Mouse (Mus musculus) colon, adult 2 months (tissue): ENCODE data around the gene 6030408B16Rik. TPM values are rescaled to one million over a fixed set of nuclear protein-coding genes. Genes with fewer than 3 reads are reported as not detected.

Experiments used
- polyA plus RNA-seq: library from polyadenylated mRNA; depleted of rRNA; stranded (reverse); fragments of >200 nt; gene quantifications from 2 replicates; pipeline ENCODE4 v1.2.3, GENCODE M21; 2012; rRNA removed

Gene 6030408B16Rik
- 0.28 and 0.51 TPM in 2 replicates for polyA plus RNA-seq

DNA sequence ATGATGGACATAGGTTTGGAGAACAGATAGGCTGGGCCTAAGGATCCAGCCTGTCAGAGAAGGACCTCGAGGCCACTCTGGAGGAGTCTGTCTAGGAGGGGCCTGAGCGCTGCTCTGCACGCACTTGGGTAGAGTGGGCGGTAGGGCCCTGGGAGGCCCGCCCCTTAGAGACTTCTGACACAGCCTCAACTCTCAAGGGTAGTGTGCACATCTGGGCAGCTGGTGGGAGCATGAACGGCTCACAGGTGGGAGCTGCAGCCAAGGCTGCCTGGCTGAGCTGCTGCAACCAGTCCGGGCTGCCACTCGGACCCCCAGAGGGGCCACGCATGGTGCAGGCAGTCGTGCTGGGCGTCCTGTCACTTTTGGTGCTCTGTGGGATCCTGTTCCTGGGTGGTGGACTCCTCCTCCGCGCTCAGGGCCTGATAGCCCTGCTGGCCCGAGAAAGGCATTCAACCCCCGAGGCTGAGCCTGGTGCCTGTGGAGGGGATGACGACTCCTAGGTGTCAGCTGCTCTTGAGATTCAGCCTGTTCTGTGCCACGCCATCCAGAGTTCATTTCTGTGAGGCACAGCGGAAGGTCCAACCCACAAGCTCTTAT is at the start of gene 6030408B16Rik:
TSS of gene 6030408B16Rik (plus strand) at position 188 of the 597 bp plus-strand sequence.

GRCm38 (mm10) chr15:101253886-101254795 is 38.9 kb upstream of the 6030408B16Rik start, which contains the start of gene Nr4a1:
Gene Nr4a1 (plus strand): TSS chr15:101254269.

GRCm38 (mm10) chr15:101283911-101284750 is 8.9 kb upstream of the 6030408B16Rik start, which contains the start of gene Atg101:
Gene Atg101 (plus strand): TSS chr15:101284272.

Other genes with a start within 250 kb of the 6030408B16Rik start
- gene Gm47841, start 245.8 kb upstream of the 6030408B16Rik start, polyA plus RNA-seq, result 0.17 and 0.21 TPM in 2 replicates
- 6.1 and 6.3 TPM in 2 replicates for gene Fignl2, start 214.6 kb upstream of the 6030408B16Rik start, polyA plus RNA-seq
- not detected in 2 replicates for gene Ankrd33, start 177.5 kb upstream of the 6030408B16Rik start, polyA plus RNA-seq
- 44.8 and 47.9 TPM in 2 replicates for gene Acvrl1, start 164.7 kb upstream of the 6030408B16Rik start, polyA plus RNA-seq
- 65.2 and 84.6 TPM in 2 replicates for gene Acvr1b, start 119.1 kb upstream of the 6030408B16Rik start, polyA plus RNA-seq
- 11.3 and 14.6 TPM in 2 replicates for gene Grasp, start 69.0 kb upstream of the 6030408B16Rik start, polyA plus RNA-seq
- 17.2 and 17.8 TPM in 2 replicates for gene Nr4a1, start 38.9 kb upstream of the 6030408B16Rik start, polyA plus RNA-seq
- gene Atg101, start 8.9 kb upstream of the 6030408B16Rik start, polyA plus RNA-seq, result 58.0 and 64.1 TPM in 2 replicates
- gene Krt80, start 77.0 kb downstream of the 6030408B16Rik start, polyA plus RNA-seq, result 2.5 and 2.9 TPM in 2 replicates
- gene Krt7, start 117.8 kb downstream of the 6030408B16Rik start, polyA plus RNA-seq, result 71.1 and 72.9 TPM in 2 replicates
- gene Krt87, start 145.6 kb downstream of the 6030408B16Rik start, polyA plus RNA-seq, result 2.8 and 3.7 TPM in 2 replicates
- gene Krt88, start 154.5 kb downstream of the 6030408B16Rik start, polyA plus RNA-seq, result not detected in 2 replicates
- gene Krt81, start 170.5 kb downstream of the 6030408B16Rik start, polyA plus RNA-seq, result not detected in 2 replicates
- gene Krt86, start 180.3 kb downstream of the 6030408B16Rik start, polyA plus RNA-seq, result not detected in 2 replicates
- 0.63 and 0.72 TPM in 2 replicates for gene Krt83, start 198.3 kb downstream of the 6030408B16Rik start, polyA plus RNA-seq
- gene Gm49425, start 224.0 kb downstream of the 6030408B16Rik start, polyA plus RNA-seq, result not detected in 2 replicates
- gene Krt84, start 239.6 kb downstream of the 6030408B16Rik start, polyA plus RNA-seq, result 1.0 and 1.2 TPM in 2 replicates